Mouse (Mus musculus) mouse trophoblast stem cell (cell line): ENCODE measurements around the gene Glipr1l3.
"Not testable (repeated sequence)": the region's sequence is repeated elsewhere in the genome, so short reads cannot be mapped to it uniquely, and the experiment has no call there.

Source experiments
- in situ Hi-C, 2 experiments: fragments of 300-500 bp; cut with MseI, MboI; formaldehyde crosslinking; loops; 2 replicates in 1 of 2; 3 replicates in 1 of 2; pipeline ENCODE4 v1.15.1; 2025

The Glipr1l3 gene

GRCm38 (mm10) chr10:112159882-112160560, at the start of gene Glipr1l3:
TSS of gene Glipr1l3 (minus strand) at chr10:112160327.
- in situ Hi-C loops, result not testable (repeated sequence)

- in situ Hi-C loops, result no loop called here
Measured at GRCm38 (mm10) chr10:112203463-112203862, 43.3 kb upstream of the Glipr1l3 start.

GRCm38 (mm10) chr10:112193919-112194318, 33.8 kb upstream of the Glipr1l3 start:
- in situ Hi-C loops, result not testable (repeated sequence)

GRCm38 (mm10) chr10:112177027-112177426, 16.9 kb upstream of the Glipr1l3 start:
- in situ Hi-C loops, result not testable (repeated sequence)

- in situ Hi-C loops, result no loop called here
Measured at GRCm38 (mm10) chr10:112163168-112163766, 3.1 kb upstream of the Glipr1l3 start, which contains the start of gene Caps2. TSS of gene Caps2 (plus strand) at chr10:112163621.

GRCm38 (mm10) chr10:112139834-112140233, 20.3 kb downstream of the Glipr1l3 start:
- in situ Hi-C loops, result no loop called here

- in situ Hi-C loops, result no loop called here
Measured at GRCm38 (mm10) chr10:112138871-112139430, 21.2 kb downstream of the Glipr1l3 start.

GRCm38 (mm10) chr10:112138050-112138870, 21.9 kb downstream of the Glipr1l3 start:
- in situ Hi-C loops, result no loop called here

- in situ Hi-C loops, result loop anchor here in 1 of 2 experiments (5.0 kb wide), 1 partner anchor 40 kb away; no protein-coding TSS in a partner anchor
Measured at GRCm38 (mm10) chr10:112132194-112132593, 27.9 kb downstream of the Glipr1l3 start.

GRCm38 (mm10) chr10:112127682-112128230, 32.4 kb downstream of the Glipr1l3 start:
- in situ Hi-C loops, result not testable (repeated sequence)

- in situ Hi-C loops, result not testable (repeated sequence)
Measured at GRCm38 (mm10) chr10:112125090-112125489, 35.0 kb downstream of the Glipr1l3 start.

GRCm38 (mm10) chr10:112110401-112110800, 49.7 kb downstream of the Glipr1l3 start:
- in situ Hi-C loops, result no loop called here

GRCm38 (mm10) chr10:112105785-112106184, 54.3 kb downstream of the Glipr1l3 start:
- in situ Hi-C loops, result loop anchor here (5.0 to 10.0 kb wide), 2 partner anchors 118 to 131 kb away; partner anchors contain the start of gene Krr1 (in 1 of the 2)
